Mouse (Mus musculus): ENCODE measurements at regions not wholly inside any gene's neighbourhood (a gene's known extent, or its start where the extent isn't known, plus 50 kb on each side); places are given as distances from the start of the nearest gene placed in this dataset.
"Not testable (repeated sequence)": the region's sequence is repeated elsewhere in the genome, so short reads cannot be mapped to it uniquely, and the experiment has no call there.

GRCm38 (mm10) chr8:31518903-31519302 lies 1909.6 kb upstream of the 5930422O12Rik start:
- no peak for DNase-seq

GRCm38 (mm10) chr8:31520991-31521448 lies 1907.5 kb upstream of the 5930422O12Rik start:
- DNase-seq = peak; percentile 78 to 91

- peak; percentile 57 to 76 for DNase-seq
These were observed 1903.4 kb upstream of the 5930422O12Rik start for GRCm38 (mm10) chr8:31525071-31525470.

- DNase-seq = no peak
These were observed 1889.3 kb upstream of the 5930422O12Rik start for GRCm38 (mm10) chr8:31539251-31539650.

GRCm38 (mm10) chr8:31541646-31542045 lies 1886.9 kb upstream of the 5930422O12Rik start:
- no peak for DNase-seq

- DNase-seq = peak in 1 of 2 experiments; percentile 22
These were observed 1854.4 kb upstream of the 5930422O12Rik start for GRCm38 (mm10) chr8:31574136-31574535.

GRCm38 (mm10) chr8:31576129-31576528 lies 1852.4 kb upstream of the 5930422O12Rik start:
- DNase-seq = no peak

GRCm38 (mm10) chr8:31584661-31585060 lies 1843.8 kb upstream of the 5930422O12Rik start:
- DNase-seq = no peak

GRCm38 (mm10) chr8:31599536-31599935 lies 1829.0 kb upstream of the 5930422O12Rik start:
- DNase-seq = no peak

GRCm38 (mm10) chr8:31600979-31601378 lies 1827.5 kb upstream of the 5930422O12Rik start:
- no peak for DNase-seq

- no peak for DNase-seq
These were observed 1812.0 kb upstream of the 5930422O12Rik start for GRCm38 (mm10) chr8:31616501-31616900.

- DNase-seq = no peak
These were observed 1800.8 kb upstream of the 5930422O12Rik start for GRCm38 (mm10) chr8:31627708-31628107.

- DNase-seq = no peak
These were observed 1800.4 kb upstream of the 5930422O12Rik start for GRCm38 (mm10) chr8:31628146-31628545.

GRCm38 (mm10) chr8:31638417-31638816 lies 1790.1 kb upstream of the 5930422O12Rik start:
- DNase-seq = no peak

- peak; percentile 7 to 38 for DNase-seq
These were observed 1764.8 kb upstream of the 5930422O12Rik start for GRCm38 (mm10) chr8:31663717-31664116.

GRCm38 (mm10) chr8:31665485-31665884 lies 1763.0 kb upstream of the 5930422O12Rik start:
- DNase-seq = no peak

GRCm38 (mm10) chr8:31704168-31704567 lies 1724.3 kb upstream of the 5930422O12Rik start:
- no peak for DNase-seq

- DNase-seq = peak in 1 of 2 experiments; percentile 4
These were observed 1715.0 kb upstream of the 5930422O12Rik start for GRCm38 (mm10) chr8:31713321-31714076.

- DNase-seq = no peak
These were observed 1714.4 kb upstream of the 5930422O12Rik start for GRCm38 (mm10) chr8:31714077-31714458.

GRCm38 (mm10) chr8:31720021-31720420 lies 1708.5 kb upstream of the 5930422O12Rik start:
- DNase-seq = no peak

- no peak for DNase-seq
These were observed 1707.9 kb upstream of the 5930422O12Rik start for GRCm38 (mm10) chr8:31720585-31720984.

- DNase-seq = no peak
These were observed 1703.1 kb upstream of the 5930422O12Rik start for GRCm38 (mm10) chr8:31725430-31725829.

- no peak for DNase-seq
These were observed 1692.9 kb upstream of the 5930422O12Rik start for GRCm38 (mm10) chr8:31735610-31736009.

- DNase-seq = not testable (repeated sequence)
These were observed 1691.2 kb upstream of the 5930422O12Rik start for GRCm38 (mm10) chr8:31737314-31737713.

GRCm38 (mm10) chr8:31746855-31747254 lies 1681.7 kb upstream of the 5930422O12Rik start:
- no peak for DNase-seq
